Mouse (Mus musculus) layer of hippocampus, adult 9-10 months (tissue): ENCODE data around the gene Tspan31.

Experiments
- DNase-seq: peaks from one replicate; pipeline ENCODE4 v3.0.0; 2022; ENCODE audit warnings: low spot score

Gene Tspan31

DNA sequence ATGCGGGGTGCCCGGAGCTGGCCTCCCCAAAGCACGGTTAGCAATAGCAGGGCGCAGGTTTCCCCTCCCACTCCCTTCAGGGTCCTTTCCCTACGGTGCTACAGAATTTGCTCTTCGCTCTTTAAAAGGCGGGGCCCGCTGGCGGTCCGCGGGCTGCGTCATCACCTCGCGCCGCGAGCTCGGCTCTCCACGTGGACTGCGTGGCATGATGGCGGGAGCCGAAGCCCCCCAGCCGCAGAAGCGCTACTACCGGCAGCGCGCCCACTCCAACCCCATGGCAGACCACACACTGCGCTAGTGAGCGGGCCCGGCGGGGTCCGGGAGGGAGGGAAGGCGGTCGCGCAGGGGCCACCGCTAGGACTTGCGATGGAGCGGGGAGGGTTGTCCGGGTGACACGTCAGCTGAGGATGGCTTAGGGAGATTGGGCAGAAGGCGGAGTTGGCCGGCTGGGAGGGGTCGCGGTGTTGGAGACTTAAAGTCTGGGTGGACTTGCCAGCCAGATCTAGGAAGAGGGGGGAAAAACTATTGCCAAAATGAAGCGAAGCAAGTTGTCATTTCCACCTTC, 28.2 kb downstream of the Tspan31 start:
- peak; percentile 81 for DNase-seq

DNA sequence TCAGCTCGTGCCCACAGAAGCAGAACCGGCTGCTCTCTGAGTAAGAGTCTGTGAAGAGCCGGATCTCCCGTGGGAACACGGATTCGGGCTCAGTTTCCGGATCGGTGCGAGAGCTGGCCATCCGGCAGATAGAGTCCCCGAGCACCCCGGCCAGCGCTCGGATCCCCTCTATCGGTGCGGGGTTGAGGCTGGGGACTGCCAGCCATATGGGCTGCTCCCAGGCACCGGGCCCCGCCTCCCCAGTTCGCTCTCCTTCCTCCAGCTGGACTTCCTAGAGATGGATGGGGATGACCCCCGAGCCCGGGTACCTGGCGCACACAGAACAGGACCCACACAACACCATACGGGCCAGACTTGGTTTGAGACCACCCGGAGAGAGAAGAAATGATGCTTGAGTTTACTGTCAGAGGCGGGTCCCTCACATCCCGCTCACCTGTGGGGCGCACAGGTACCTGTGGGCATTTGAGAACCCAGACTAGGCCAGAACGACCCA, 28.7 kb downstream of the Tspan31 start, which contains the start of the genes Mettl1 and Eef1akmt3:
Mettl1 (plus strand) TSS at position 141 of the 493 bp plus-strand sequence.
Eef1akmt3 (minus strand) TSS at position 240 of the 493 bp plus-strand sequence.
- DNase-seq: no peak

DNA sequence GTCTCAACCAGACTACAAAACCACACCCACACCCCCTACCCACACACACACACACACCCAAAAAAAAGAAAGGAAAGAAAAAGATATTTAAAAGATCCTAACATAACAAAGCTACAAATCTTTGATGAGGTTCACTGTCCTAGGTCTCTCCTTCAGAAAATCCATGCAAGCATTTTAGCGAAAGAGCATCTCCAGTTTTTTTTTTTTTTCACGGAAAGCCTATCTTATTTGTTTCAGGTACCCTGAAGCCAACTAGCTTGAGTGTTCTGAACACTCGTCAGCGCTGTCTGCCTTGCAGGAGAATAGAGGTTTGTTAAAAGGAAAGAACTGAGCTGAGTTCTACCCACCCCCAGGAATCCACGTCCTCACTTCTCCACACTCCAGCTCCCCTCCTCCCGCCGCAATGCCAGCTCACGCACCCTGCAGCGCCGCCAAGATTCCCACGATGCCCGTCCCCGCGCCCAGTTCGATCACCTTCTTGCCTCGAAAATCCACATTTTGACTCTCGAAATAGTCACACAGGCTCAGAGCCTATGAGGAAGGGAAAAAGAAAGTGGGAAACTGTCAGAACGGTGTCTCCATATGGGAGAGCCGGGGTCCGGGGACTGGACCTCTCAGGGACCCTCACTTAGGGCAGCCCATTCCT, 29.4 kb downstream of the Tspan31 start:
- DNase-seq: no peak

DNA sequence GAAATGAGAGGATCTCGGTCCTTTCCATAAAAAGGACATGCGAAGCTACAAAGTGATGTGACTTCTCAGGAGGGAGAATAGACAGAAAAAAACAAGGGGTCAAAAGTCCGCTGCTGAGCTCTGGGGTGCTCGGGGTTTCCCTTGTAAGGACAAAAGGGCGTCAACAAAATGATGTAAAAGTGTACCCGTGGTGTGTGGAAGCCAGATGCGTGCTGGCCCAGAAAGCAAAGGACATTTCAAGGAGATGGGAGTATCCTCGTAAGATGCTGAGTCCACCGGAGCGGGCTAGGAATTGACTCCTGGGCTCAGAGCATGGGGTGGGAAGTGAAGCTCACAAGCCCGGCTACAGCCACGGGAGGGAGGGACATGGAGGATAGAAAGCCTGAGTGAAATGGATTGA, 32.4 kb downstream of the Tspan31 start:
- DNase-seq: no peak

DNA sequence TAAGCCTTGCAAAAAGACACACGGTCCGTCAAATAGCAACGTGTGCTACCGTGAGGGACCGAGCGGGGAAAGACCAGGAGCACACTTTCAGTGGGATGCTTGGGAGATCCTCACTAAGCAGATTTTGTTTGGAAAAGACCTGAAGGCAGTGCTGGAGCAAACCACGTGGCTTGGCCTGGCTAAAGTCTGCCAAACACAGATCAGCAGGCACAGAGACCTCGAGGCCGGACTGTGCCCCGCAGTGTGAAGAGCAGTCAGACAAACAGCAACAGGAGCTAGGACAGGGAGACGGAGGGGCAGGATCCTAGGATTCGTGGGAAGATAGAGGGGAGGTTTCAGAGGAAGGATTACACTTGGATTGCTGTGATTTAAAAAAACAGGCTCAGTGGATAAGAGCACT, 33.8 kb downstream of the Tspan31 start:
- no peak for DNase-seq

DNA sequence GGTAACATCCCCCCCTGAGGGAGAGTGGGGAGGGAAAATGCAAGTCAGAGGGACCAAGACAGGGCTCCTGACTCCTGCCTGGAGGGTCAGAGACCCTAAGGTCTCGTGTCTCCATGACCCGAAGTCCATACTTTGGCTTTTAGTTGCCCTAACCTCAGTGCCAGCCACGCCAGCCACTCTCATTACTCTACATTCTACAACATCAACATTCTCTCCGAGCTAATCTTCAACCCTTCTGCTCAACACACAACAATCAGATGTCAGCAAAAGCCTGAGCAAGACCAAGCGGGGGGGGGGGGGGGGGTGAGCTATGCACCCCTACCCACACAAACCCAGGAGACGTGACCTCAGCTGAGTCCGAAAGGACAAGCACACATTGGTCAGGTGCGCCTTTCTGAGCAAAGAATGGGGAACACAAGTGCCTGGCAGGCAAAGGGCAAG, 36.7 kb downstream of the Tspan31 start:
- DNase-seq: no peak

DNA sequence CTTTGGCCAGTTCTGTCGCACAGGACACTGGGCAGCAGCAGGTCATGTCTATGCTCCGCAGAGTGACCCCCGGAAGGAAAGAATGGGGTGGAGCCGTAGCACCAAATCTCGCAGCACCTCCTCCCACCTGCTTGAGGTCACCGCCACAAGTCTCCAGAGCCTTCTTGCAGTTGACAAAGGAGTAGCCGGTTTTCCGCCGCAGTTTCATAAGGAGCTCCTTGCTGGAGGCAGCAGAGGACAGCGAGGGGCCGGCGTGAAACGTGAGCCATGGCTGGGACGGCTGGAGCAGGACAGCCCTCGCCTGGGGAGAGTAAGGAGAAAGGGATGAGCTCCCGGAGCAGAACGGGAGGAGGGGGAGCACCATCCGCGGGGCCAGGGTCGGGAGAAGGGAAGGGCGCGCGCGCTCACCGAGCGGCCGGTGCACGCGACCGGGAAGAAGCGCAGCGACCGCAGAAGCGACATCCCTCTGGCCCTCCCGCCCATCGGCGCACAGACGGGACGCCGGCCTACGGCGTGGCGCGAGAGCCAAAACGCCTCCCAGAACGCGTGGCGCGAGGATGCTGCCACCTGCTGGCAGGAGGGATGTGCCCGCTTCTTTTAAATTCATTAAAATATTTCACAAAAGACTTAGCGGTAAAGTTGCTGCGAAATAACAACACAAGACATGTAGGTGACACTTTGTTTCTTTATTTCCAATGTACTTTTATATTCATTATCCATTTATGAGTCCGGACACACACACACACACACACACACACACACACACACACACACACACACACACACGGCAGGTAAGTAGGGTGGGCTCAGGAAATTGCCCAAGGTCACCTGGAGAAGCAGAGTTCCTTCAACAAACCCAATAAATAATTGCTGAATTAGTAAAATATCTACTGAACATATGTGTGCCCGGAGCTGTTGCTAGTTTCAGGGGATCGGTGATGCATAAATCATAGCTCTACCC, 39.4 kb downstream of the Tspan31 start, which contains the start of gene Tsfm:
Tsfm (minus strand) TSS at position 505 of the 961 bp plus-strand sequence.
- DNase-seq: peak; percentile 55

DNA sequence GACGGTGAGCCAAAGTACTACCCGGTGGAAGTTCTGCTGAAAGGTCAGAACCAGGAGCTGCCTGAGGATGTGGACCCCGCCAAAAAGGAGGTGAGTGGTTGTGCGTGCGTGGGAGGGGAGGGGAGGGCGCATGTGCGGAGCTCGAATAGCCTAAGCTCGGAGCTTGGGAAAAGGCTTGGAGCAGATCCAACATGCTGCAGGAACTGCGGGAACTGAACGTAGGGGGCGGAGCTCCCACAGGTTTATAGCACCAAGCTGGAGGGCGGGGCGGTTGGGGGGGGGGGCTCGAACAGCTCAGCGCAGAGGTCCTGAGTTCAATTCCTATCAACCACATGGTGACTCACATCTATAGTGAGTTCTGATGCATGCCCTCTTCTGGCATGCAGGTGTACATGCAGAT, 51.6 kb downstream of the Tspan31 start:
- DNase-seq: no peak
